8 mouse cellular contexts compared by ENCODE assay signal in the genomic region with DNA sequence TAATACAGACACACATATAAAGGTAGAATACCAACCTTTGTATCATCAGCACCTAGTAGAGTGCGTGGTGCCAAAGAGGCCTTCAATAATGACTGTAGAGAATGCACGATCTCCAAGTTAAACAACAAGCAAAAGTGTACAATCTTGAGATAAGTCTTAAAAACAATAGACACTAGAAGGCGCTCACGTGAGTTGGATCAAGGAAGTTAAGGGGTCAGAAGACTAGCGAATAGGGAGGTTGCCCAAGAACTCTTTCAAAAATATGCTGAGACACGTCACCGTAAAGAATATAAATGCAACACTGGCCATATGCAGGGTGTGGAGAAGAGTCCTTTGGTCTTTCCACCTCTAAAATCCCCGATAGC. TPM values are rescaled to one million over a fixed set of nuclear protein-coding genes. Genes with fewer than 3 reads are reported as not detected.
DNase-seq lines count a peak whose midpoint lies in the region; ATAC-seq and TF ChIP-seq lines count a peak whose summit lies in the region.

No protein-coding gene starts in this region.

- TF ChIP-seq CTCF in kidney, adult 2 months (conservative IDR thresholded peaks at IDR 0.05; ENCODE audit: insufficient read depth, insufficient read length, low read depth, low read length) = no peak
- no peak for TF ChIP-seq CTCF in Patski (IDR thresholded peaks at IDR 0.05)
- TF ChIP-seq CTCF in liver, postnatal 0 days (IDR thresholded peaks at IDR 0.05; ENCODE audit: low read depth) = peak; percentile 14; the same call in 1 of the 2 replicates

- H3K9me3 ChIP-seq in hindbrain, embryonic 10.5 days = no peaks in the 10 kb centered on the region
- H3K9me3 ChIP-seq in liver, postnatal 0 days (ENCODE audit: low read length) = no peaks in the 10 kb centered on the region

- peak overlapping the region; percentile 78 for H3K4me2 ChIP-seq in liver, postnatal 0 days (ENCODE audit: low read depth, low read length)

- no peak for ATAC-seq in Patski
- ATAC-seq in liver, postnatal 0 days = no peak

- WGBS in kidney, adult 2 months = 5% methylated on average over 8 of the region's 8 CpGs
- 13% methylated on average over 8 of the region's 8 CpGs for WGBS in hindbrain, embryonic 10.5 days
- 7% methylated on average over 8 of the region's 8 CpGs for WGBS in liver, postnatal 0 days (ENCODE audit: insufficient replicate concordance)

- H3K36me3 ChIP-seq in kidney, adult 2 months (ENCODE audit: control insufficient read depth, insufficient read depth, low read length) = no peaks in the 10 kb centered on the region
- H3K36me3 ChIP-seq in hindbrain, embryonic 10.5 days = 0 out of 2 replicates have a peak, but pooled peaks cover 3% of the 10 kb centered on the region
- H3K36me3 ChIP-seq in liver, postnatal 0 days (replicated peaks; ENCODE audit: insufficient read depth, low read length) = 0 out of 2 replicates have a peak, but pooled peaks cover 3% of the 10 kb centered on the region

- H3K4me3 ChIP-seq in kidney, adult 2 months (ENCODE audit: insufficient read depth, low read depth, low read length) = peak overlapping the region; percentile 91
- peak overlapping the region; percentile 71 for H3K4me3 ChIP-seq in hindbrain, embryonic 10.5 days
- H3K4me3 ChIP-seq in liver, postnatal 0 days (ENCODE audit: low read depth, low read length) = peak overlapping the region; percentile 86

- POLR2A ChIA-PET in Patski (lab: Charles Lee) = no interaction called here

- peaks cover 6% of the 10 kb centered on the region; the same call in 1 of the 2 replicates for H3K4me1 ChIP-seq in kidney, adult 2 months (ENCODE audit: control insufficient read depth, insufficient read depth, low read length)
- peaks cover 25% of the 10 kb centered on the region for H3K4me1 ChIP-seq in hindbrain, embryonic 10.5 days (replicated peaks)
- peaks cover 16% of the 10 kb centered on the region for H3K4me1 ChIP-seq in liver, postnatal 0 days (ENCODE audit: insufficient read depth)

- CTCF ChIA-PET in Patski (lab: Charles Lee) = interaction anchor here (1.9 kb wide), 1 partner anchor 10 kb away, joined by 6 read pairs; no protein-coding TSS in a partner anchor

- no peaks in the 10 kb centered on the region for H3K27me3 ChIP-seq in kidney, adult 2 months (replicated peaks; ENCODE audit: control insufficient read depth, insufficient read depth, low read length)
- no peaks in the 10 kb centered on the region for H3K27me3 ChIP-seq in Patski
- H3K27me3 ChIP-seq in hindbrain, embryonic 10.5 days (ENCODE audit: insufficient read depth, poor library complexity, severe bottlenecking) = no peaks in the 10 kb centered on the region
- H3K27me3 ChIP-seq in liver, postnatal 0 days (ENCODE audit: insufficient read depth, low read length) = no peaks in the 10 kb centered on the region

- no peak overlapping the region for H3K27ac ChIP-seq in kidney, adult 2 months (ENCODE audit: insufficient read depth, low read depth, low read length)
- peak overlapping the region; percentile 98 for H3K27ac ChIP-seq in hindbrain, embryonic 10.5 days
- peak overlapping the region; percentile 83 for H3K27ac ChIP-seq in liver, postnatal 0 days (ENCODE audit: low read depth)

- peak; percentile 52 for DNase-seq in kidney, adult 2 months
- no peak for DNase-seq in kidney, postnatal 10 days
- DNase-seq in Patski (ENCODE audit: low read depth, low spot score) = peak; percentile 15
- DNase-seq in hindbrain, embryonic 10.5 days (ENCODE audit: low spot score) = no peak
- no peak for DNase-seq in liver, postnatal 0 days
- DNase-seq in adrenal gland, postnatal 14 days = no peak
- DNase-seq in Muller cell, postnatal 12 days (ENCODE audit: inconsistent ontology term) = no peak
- DNase-seq in gastrocnemius, adult 18-20 months (ENCODE audit: low spot score) = no peak

- peak overlapping the region; percentile 85 for H3K9ac ChIP-seq in liver, postnatal 0 days (replicated peaks)

- in situ Hi-C loops in Patski (cut with MboI; ENCODE audit: low pct_unique_long_range_greater_than_20kb) = no loop called here

- no peak for TF ChIP-seq EP300 in liver, postnatal 0 days (IDR thresholded peaks at IDR 0.05; ENCODE audit: low read depth)

- TF ChIP-seq POLR2A in kidney, adult 2 months (IDR thresholded peaks at IDR 0.05; ENCODE audit: low read depth, low read length) = no peak

RNA-seq across cellular contexts. Expression of a gene that starts 0.7 kb away (rescaled TPM):
- polyA plus RNA-seq in kidney, adult 2 months (2012; rRNA removed) = 2.5 and 4.3 TPM in 2 replicates
- polyA plus RNA-seq in Patski (2021) = 27.1 TPM
- 27.9 and 29.1 TPM in 2 replicates for polyA plus RNA-seq in hindbrain, embryonic 10.5 days (2016; fragmentation: Nextera tagmentation; extraction: Ambion mirVana)
- 6.6 and 7.8 TPM in 2 replicates for polyA plus RNA-seq in liver, postnatal 0 days (2015; fragmentation: Nextera tagmentation; extraction: Ambion mirVana)
- 15.0 and 19.4 TPM in 2 replicates for total RNA-seq in adrenal gland, postnatal 14 days (2021)
- total RNA-seq in gastrocnemius, adult 18-20 months (2021) = 10 to 100 TPM; 11.0 to 11.8 TPM

RNA-seq across cellular contexts. Expression of a gene that starts 24.0 kb away (rescaled TPM):
- polyA plus RNA-seq in kidney, adult 2 months (2012; rRNA removed) = 11.9 and 14.0 TPM in 2 replicates
- 38.4 TPM for polyA plus RNA-seq in Patski (2021)
- polyA plus RNA-seq in hindbrain, embryonic 10.5 days (2016; fragmentation: Nextera tagmentation; extraction: Ambion mirVana) = 14.2 and 21.5 TPM in 2 replicates
- polyA plus RNA-seq in liver, postnatal 0 days (2015; fragmentation: Nextera tagmentation; extraction: Ambion mirVana) = 9.3 and 9.9 TPM in 2 replicates
- total RNA-seq in adrenal gland, postnatal 14 days (2021) = 21.6 and 25.6 TPM in 2 replicates
- total RNA-seq in gastrocnemius, adult 18-20 months (2021) = 10 to 100 TPM; 10.8 to 11.0 TPM

RNA-seq across cellular contexts. Expression of a gene that starts 47.4 kb away (rescaled TPM):
- polyA plus RNA-seq in kidney, adult 2 months (2012; rRNA removed) = not detected in 2 replicates
- 0.08 TPM for polyA plus RNA-seq in Patski (2021)
- 0.34 TPM in 1 of 2 replicates, not detected in the other for polyA plus RNA-seq in hindbrain, embryonic 10.5 days (2016; fragmentation: Nextera tagmentation; extraction: Ambion mirVana)
- polyA plus RNA-seq in liver, postnatal 0 days (2015; fragmentation: Nextera tagmentation; extraction: Ambion mirVana) = not detected in 2 replicates
- total RNA-seq in adrenal gland, postnatal 14 days (2021) = not detected in 2 replicates
- not detected for total RNA-seq in gastrocnemius, adult 18-20 months (2021)

Comparison
In these comparisons a context has a peak if more than half of its experiments do, and no peak if none do; other contexts are left out.
1. DNase-seq: peak in kidney, adult 2 months (single experiment) and Patski (single experiment); none in kidney, postnatal 10 days (single experiment), hindbrain, embryonic 10.5 days (single experiment), liver, postnatal 0 days (single experiment), adrenal gland, postnatal 14 days (single experiment), Muller cell, postnatal 12 days (single experiment) and gastrocnemius, adult 18-20 months (single experiment).
2. Peak in every context shown above with its lines, with median percentiles within 50 percentile points of each other: H3K4me3 ChIP-seq.